Mouse (Mus musculus): ENCODE results near the gene Acp7.

- TF ChIP-seq POLR2A (IDR thresholded peaks at IDR 0.05; ENCODE audit: low read depth, low read length) (no peak), CTCF (conservative IDR thresholded peaks at IDR 0.05; ENCODE audit: insufficient read depth, insufficient read length, low read depth, low read length) (no peak)
Measured at GRCm38 (mm10) chr7:28575597-28575996, 55.5 kb downstream of the Acp7 start.

All from kidney, adult 2 months (tissue).